Mouse (Mus musculus): ENCODE data around the gene Ces1f. TPM values are rescaled to one million over a fixed set of nuclear protein-coding genes. Genes with fewer than 3 reads are reported as not detected.

The Ces1f gene
- polyA plus RNA-seq (2014; fragmentation: Nextera tagmentation; extraction: Ambion mirVana) = not detected in 2 replicates

DNA sequence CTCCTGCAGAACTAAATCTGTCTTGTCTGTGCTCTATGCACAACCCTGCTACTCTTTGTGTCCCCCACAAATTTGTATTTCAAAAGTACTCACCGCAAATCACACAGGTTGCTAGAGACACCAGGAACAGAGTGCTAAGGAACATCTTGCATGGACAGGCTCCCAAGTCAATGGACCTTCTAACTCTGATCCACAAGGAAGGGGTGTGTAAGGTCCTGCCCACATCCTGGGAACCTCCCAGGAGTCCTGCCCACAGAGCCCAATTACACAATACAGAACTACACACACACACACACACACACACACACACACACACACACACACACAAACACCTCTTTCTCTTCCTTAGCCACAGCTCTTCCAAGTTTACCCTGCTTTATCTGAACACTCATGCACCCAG lies at the start of gene Ces1f:
TSS of gene Ces1f (minus strand) at position 192 of the 400 bp plus-strand sequence.
- Histone ChIP-seq H3K4me3 (ENCODE audit: low read depth, low read length) (no peak within 1 kb of the TSS), H3K4me1 (ENCODE audit: control insufficient read depth, insufficient read depth, low read length) (no peaks in the 10 kb centered on the region), H3K9me3 (ENCODE audit: control insufficient read depth, low read depth, low read length) (no peaks in the 10 kb centered on the region), H3K36me3 (ENCODE audit: control insufficient read depth, insufficient read depth, low read length) (no peaks in the 10 kb centered on the region), H3K9ac (replicated peaks; ENCODE audit: low read depth, low read length) (no peak within 1 kb of the TSS), H3K27me3 (ENCODE audit: control insufficient read depth, insufficient read depth, low read length) (no peaks in the 10 kb centered on the region), H3K4me2 (replicated peaks; ENCODE audit: low read depth, low read length) (no peak within 1 kb of the TSS), H3K27ac (ENCODE audit: low read length) (no peak within 1 kb of the TSS)
- ATAC-seq (ENCODE audit: insufficient number of reproducible peaks, insufficient read depth, low FRiP score, low read depth) = no peak
- 93% methylated on average over 1 of the region's 1 CpGs for WGBS

DNA sequence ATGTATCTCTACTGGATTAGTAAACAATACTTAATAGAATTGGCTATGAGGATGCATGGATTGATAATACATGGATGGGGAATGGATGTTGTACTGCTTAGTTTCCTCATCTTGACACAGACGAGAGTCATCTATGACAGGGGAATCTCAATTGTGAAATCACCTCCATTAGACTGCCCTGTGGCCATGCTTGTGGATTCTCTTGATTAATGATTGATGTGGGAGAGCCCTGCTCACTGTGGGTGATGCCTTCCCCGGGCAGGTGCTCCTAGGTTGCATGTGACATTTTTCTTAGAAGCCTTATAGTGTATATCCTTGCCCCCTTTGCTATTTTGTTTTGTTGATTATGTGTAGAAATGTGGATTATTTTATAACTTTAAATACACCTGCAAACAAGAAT lies 45.6 kb upstream of the Ces1f start:
- ATAC-seq (ENCODE audit: insufficient number of reproducible peaks, insufficient read depth, low FRiP score, low read depth) = no peak
- 75% methylated on average over 2 of the region's 2 CpGs for WGBS

DNA sequence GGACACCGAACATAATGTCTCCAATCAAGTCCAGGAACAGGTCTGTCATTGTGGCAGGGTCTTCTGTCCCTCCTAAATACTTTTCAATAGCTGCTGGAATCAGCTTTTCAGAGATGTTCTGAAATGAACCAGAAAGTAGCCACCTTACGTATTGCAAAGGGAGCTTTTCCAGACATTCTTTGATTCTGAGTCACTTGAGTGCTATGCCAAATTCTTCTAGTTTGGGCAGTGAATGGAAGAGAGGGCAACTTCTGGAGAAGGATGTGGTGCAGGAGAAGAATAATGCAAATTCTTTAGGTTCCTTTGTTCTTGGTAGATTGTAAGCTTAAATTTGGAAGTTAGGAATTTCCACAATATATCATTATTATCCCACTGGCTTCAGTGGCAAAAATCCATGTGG lies 37.5 kb upstream of the Ces1f start:
- ATAC-seq (ENCODE audit: insufficient number of reproducible peaks, insufficient read depth, low FRiP score, low read depth) = no peak
- Histone ChIP-seq H3K9ac (replicated peaks; ENCODE audit: low read depth, low read length) (no peak overlapping the region), H3K36me3 (ENCODE audit: control insufficient read depth, insufficient read depth, low read length) (no peaks in the 10 kb centered on the region), H3K4me1 (ENCODE audit: control insufficient read depth, insufficient read depth, low read length) (no peaks in the 10 kb centered on the region), H3K9me3 (ENCODE audit: control insufficient read depth, low read depth, low read length) (no peaks in the 10 kb centered on the region), H3K4me3 (ENCODE audit: low read depth, low read length) (no peak overlapping the region), H3K27me3 (ENCODE audit: control insufficient read depth, insufficient read depth, low read length) (no peaks in the 10 kb centered on the region), H3K27ac (ENCODE audit: low read length) (no peak overlapping the region), H3K4me2 (replicated peaks; ENCODE audit: low read depth, low read length) (no peak overlapping the region)
- WGBS = 84% methylated on average over 2 of the region's 2 CpGs

More for the DNA sequence above, 45.6 kb upstream of the Ces1f start:
- H3K4me2 ChIP-seq (replicated peaks; ENCODE audit: low read depth, low read length) = no peak overlapping the region
- no peaks in the 10 kb centered on the region for H3K4me1 ChIP-seq (ENCODE audit: control insufficient read depth, insufficient read depth, low read length)
- H3K4me3 ChIP-seq (ENCODE audit: low read depth, low read length) = no peak overlapping the region
- no peak overlapping the region for H3K9ac ChIP-seq (replicated peaks; ENCODE audit: low read depth, low read length)
- H3K9me3 ChIP-seq (ENCODE audit: control insufficient read depth, low read depth, low read length) = no peaks in the 10 kb centered on the region
- H3K27ac ChIP-seq (ENCODE audit: low read length) = no peak overlapping the region
- no peaks in the 10 kb centered on the region for H3K36me3 ChIP-seq (ENCODE audit: control insufficient read depth, insufficient read depth, low read length)
- H3K27me3 ChIP-seq (ENCODE audit: control insufficient read depth, insufficient read depth, low read length) = no peaks in the 10 kb centered on the region

GRCm38 (mm10) chr8:93315557-93315956 lies 36.0 kb upstream of the Ces1f start:
- ATAC-seq (ENCODE audit: insufficient number of reproducible peaks, insufficient read depth, low FRiP score, low read depth) = no peak
- no peaks in the 10 kb centered on the region for H3K27me3 ChIP-seq (ENCODE audit: control insufficient read depth, insufficient read depth, low read length)
- H3K4me1 ChIP-seq (ENCODE audit: control insufficient read depth, insufficient read depth, low read length) = no peaks in the 10 kb centered on the region
- no peak overlapping the region for H3K4me3 ChIP-seq (ENCODE audit: low read depth, low read length)
- no peaks in the 10 kb centered on the region for H3K9me3 ChIP-seq (ENCODE audit: control insufficient read depth, low read depth, low read length)
- WGBS = 83% methylated on average over 2 of the region's 2 CpGs
- no peak overlapping the region for H3K9ac ChIP-seq (replicated peaks; ENCODE audit: low read depth, low read length)
- no peak overlapping the region for H3K27ac ChIP-seq (ENCODE audit: low read length)
- no peak overlapping the region for H3K4me2 ChIP-seq (replicated peaks; ENCODE audit: low read depth, low read length)
- H3K36me3 ChIP-seq (ENCODE audit: control insufficient read depth, insufficient read depth, low read length) = no peaks in the 10 kb centered on the region

DNA sequence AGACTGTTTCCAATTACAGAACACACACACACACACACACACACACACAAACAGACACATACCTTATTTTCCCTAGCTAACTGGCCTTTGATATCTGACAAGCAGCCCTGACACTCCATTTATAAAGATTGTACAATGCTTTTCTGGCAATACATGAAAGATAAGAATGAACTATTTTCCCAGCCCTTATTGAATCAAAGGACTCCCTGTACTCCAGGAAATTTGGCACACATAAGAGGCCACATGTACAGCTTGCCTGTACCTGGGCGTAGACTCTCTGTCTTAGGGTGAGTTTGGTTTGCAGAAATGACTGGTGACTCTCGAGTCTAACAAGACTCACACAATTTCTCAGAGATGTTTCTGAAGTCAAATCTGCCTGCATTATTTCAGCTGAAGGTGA lies 4.3 kb upstream of the Ces1f start:
- no peaks in the 10 kb centered on the region for H3K36me3 ChIP-seq (ENCODE audit: control insufficient read depth, insufficient read depth, low read length)
- no peak overlapping the region for H3K9ac ChIP-seq (replicated peaks; ENCODE audit: low read depth, low read length)
- no peak for ATAC-seq (ENCODE audit: insufficient number of reproducible peaks, insufficient read depth, low FRiP score, low read depth)
- H3K27ac ChIP-seq (ENCODE audit: low read length) = no peak overlapping the region
- H3K9me3 ChIP-seq (ENCODE audit: control insufficient read depth, low read depth, low read length) = no peaks in the 10 kb centered on the region
- H3K4me2 ChIP-seq (replicated peaks; ENCODE audit: low read depth, low read length) = no peak overlapping the region
- WGBS = 87% methylated on average over 2 of the region's 2 CpGs
- no peaks in the 10 kb centered on the region for H3K27me3 ChIP-seq (ENCODE audit: control insufficient read depth, insufficient read depth, low read length)
- H3K4me1 ChIP-seq (ENCODE audit: control insufficient read depth, insufficient read depth, low read length) = no peaks in the 10 kb centered on the region
- no peak overlapping the region for H3K4me3 ChIP-seq (ENCODE audit: low read depth, low read length)

- no peak overlapping the region for H3K27ac ChIP-seq (ENCODE audit: low read length)
- ATAC-seq (ENCODE audit: insufficient number of reproducible peaks, insufficient read depth, low FRiP score, low read depth) = no peak
- H3K9me3 ChIP-seq (ENCODE audit: control insufficient read depth, low read depth, low read length) = no peaks in the 10 kb centered on the region
- H3K9ac ChIP-seq (replicated peaks; ENCODE audit: low read depth, low read length) = no peak overlapping the region
- WGBS = 78% methylated on average over 3 of the region's 3 CpGs
- no peaks in the 10 kb centered on the region for H3K27me3 ChIP-seq (ENCODE audit: control insufficient read depth, insufficient read depth, low read length)
- H3K4me1 ChIP-seq (ENCODE audit: control insufficient read depth, insufficient read depth, low read length) = no peaks in the 10 kb centered on the region
- no peaks in the 10 kb centered on the region for H3K36me3 ChIP-seq (ENCODE audit: control insufficient read depth, insufficient read depth, low read length)
- no peak overlapping the region for H3K4me2 ChIP-seq (replicated peaks; ENCODE audit: low read depth, low read length)
- H3K4me3 ChIP-seq (ENCODE audit: low read depth, low read length) = no peak overlapping the region
Observed at GRCm38 (mm10) chr8:93282349-93282748, 2.8 kb upstream of the Ces1f start.

- Histone ChIP-seq H3K4me2 (replicated peaks; ENCODE audit: low read depth, low read length) (no peak overlapping the region), H3K27me3 (ENCODE audit: control insufficient read depth, insufficient read depth, low read length) (no peaks in the 10 kb centered on the region), H3K4me3 (ENCODE audit: low read depth, low read length) (no peak overlapping the region), H3K4me1 (ENCODE audit: control insufficient read depth, insufficient read depth, low read length) (no peaks in the 10 kb centered on the region), H3K9ac (replicated peaks; ENCODE audit: low read depth, low read length) (no peak overlapping the region), H3K36me3 (ENCODE audit: control insufficient read depth, insufficient read depth, low read length) (no peaks in the 10 kb centered on the region), H3K27ac (ENCODE audit: low read length) (no peak overlapping the region), H3K9me3 (ENCODE audit: control insufficient read depth, low read depth, low read length) (no peaks in the 10 kb centered on the region)
- no peak for ATAC-seq (ENCODE audit: insufficient number of reproducible peaks, insufficient read depth, low FRiP score, low read depth)
- 72% methylated on average over 4 of the region's 4 CpGs for WGBS
Observed at GRCm38 (mm10) chr8:93278176-93278805, 1.3 kb downstream of the Ces1f start.

DNA sequence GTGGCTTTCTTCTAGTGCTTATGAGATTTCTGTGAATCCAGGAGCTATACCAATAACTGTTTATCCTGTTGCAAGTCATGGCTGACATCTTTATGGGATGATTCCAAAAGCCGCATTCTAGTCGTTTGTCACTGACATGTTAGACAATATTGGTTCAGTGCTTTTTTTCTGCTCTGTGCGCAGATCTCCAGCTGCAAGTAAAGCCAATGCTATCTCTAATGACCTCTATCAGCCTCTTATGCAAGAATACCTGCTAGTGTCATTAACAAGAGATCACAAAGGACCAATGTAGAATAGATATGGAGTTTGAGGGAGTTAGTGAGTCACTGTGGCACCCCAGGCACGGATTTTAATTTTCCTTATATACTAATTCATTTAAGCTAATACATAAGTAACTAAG lies 4.9 kb downstream of the Ces1f start:
- H3K9me3 ChIP-seq (ENCODE audit: control insufficient read depth, low read depth, low read length) = no peaks in the 10 kb centered on the region
- 83% methylated on average over 4 of the region's 4 CpGs for WGBS
- H3K9ac ChIP-seq (replicated peaks; ENCODE audit: low read depth, low read length) = no peak overlapping the region
- no peak overlapping the region for H3K4me2 ChIP-seq (replicated peaks; ENCODE audit: low read depth, low read length)
- H3K4me1 ChIP-seq (ENCODE audit: control insufficient read depth, insufficient read depth, low read length) = no peaks in the 10 kb centered on the region
- no peak overlapping the region for H3K4me3 ChIP-seq (ENCODE audit: low read depth, low read length)
- no peak for ATAC-seq (ENCODE audit: insufficient number of reproducible peaks, insufficient read depth, low FRiP score, low read depth)
- no peaks in the 10 kb centered on the region for H3K36me3 ChIP-seq (ENCODE audit: control insufficient read depth, insufficient read depth, low read length)
- no peaks in the 10 kb centered on the region for H3K27me3 ChIP-seq (ENCODE audit: control insufficient read depth, insufficient read depth, low read length)
- H3K27ac ChIP-seq (ENCODE audit: low read length) = no peak overlapping the region

DNA sequence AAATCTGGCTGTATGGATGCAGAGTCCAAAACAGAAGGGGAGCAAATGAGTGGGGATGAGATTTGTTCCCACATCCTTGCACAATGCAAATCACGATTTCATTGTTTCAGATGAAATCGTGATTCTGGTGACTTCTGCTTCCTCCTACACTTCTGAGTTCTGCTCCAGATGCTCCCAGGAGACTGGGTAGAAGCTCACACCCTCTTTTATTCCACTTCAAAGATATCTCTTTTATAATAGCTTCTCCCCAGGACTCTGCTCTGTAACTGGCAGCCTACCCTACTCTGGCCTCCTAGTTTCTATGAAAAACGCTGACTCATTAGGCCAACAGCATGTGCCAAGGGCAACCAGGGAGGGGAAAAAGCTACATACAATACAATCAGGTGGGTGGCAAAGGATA lies 6.2 kb downstream of the Ces1f start:
- 90% methylated on average over 3 of the region's 3 CpGs for WGBS
- H3K4me1 ChIP-seq (ENCODE audit: control insufficient read depth, insufficient read depth, low read length) = no peaks in the 10 kb centered on the region
- H3K27me3 ChIP-seq (ENCODE audit: control insufficient read depth, insufficient read depth, low read length) = no peaks in the 10 kb centered on the region
- no peak overlapping the region for H3K9ac ChIP-seq (replicated peaks; ENCODE audit: low read depth, low read length)
- no peaks in the 10 kb centered on the region for H3K9me3 ChIP-seq (ENCODE audit: control insufficient read depth, low read depth, low read length)
- ATAC-seq (ENCODE audit: insufficient number of reproducible peaks, insufficient read depth, low FRiP score, low read depth) = no peak
- no peak overlapping the region for H3K27ac ChIP-seq (ENCODE audit: low read length)
- no peaks in the 10 kb centered on the region for H3K36me3 ChIP-seq (ENCODE audit: control insufficient read depth, insufficient read depth, low read length)
- no peak overlapping the region for H3K4me2 ChIP-seq (replicated peaks; ENCODE audit: low read depth, low read length)
- H3K4me3 ChIP-seq (ENCODE audit: low read depth, low read length) = no peak overlapping the region

All from stomach, embryonic 14.5 days (tissue).